Mouse (Mus musculus) G1E-ER4 (cell line): ENCODE measurements around the gene Zhx3. TPM values are rescaled to one million over a fixed set of nuclear protein-coding genes. Genes with fewer than 3 reads are reported as not detected.

Experiments used
- GATA1 ChIP-seq: IDR thresholded peaks from one replicate; pipeline ENCODE4 v1.8.0; 2012; ENCODE audit warnings: low read length, inconsistent platforms
- polyA plus RNA-seq: library from polyadenylated mRNA; stranded (reverse); fragments of >175 nt; gene quantifications from 2 replicates; pipeline ENCODE4 v1.2.3, GENCODE M21; 2012

The Zhx3 gene
- polyA plus RNA-seq, 1 experiment, result 4.4 TPM

DNA sequence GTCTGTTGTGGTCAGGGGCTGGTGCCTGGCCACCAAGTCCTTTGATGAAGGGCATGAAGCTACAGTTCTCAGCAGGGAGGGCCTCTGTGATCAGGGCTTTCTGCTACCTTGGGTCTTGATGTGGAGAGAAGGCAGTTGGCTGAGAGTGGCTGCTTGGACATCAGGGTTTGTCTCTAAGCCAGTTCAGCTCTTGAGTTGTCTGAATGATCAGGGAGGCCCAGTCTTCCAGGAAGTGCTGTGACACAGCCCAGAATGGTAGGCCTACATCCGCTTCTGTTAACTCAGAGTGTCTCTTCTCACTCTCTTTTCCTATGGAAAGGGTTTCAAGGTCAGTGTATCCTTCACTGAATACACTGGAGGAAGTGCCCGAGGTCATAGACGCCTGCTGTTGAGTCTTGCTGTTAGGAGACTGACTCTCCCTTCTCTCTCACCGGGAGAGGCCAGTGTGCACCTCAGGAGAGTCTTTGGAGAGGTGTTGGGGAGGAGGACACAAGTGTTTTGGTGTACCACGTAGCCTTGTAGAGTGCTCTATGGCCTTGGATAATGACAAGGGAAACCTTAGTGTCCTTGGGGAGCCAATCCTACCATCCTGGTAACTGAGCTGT lies 137.0 kb downstream of the Zhx3 start:
- no peak for TF ChIP-seq GATA1

DNA sequence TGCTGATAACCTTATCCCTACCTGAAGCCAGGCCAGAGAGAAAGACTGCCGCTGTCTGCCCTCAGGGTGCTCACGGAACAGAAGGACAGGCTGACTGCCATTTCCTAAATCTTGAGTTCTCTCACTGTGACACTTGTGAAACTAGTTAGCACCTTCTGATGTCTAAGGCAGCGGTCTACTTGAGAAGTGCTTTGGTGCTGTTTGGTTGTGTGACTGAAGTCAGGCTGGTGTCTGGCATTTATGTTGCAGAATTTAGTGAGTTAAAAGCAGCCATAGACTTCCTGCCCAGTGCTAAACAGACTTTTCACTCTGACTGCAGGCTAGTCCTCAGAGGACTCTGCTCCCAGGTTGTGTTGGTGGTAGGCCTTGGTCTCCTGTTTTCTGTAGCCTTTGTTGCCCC lies 138.5 kb downstream of the Zhx3 start:
- no peak for TF ChIP-seq GATA1

DNA sequence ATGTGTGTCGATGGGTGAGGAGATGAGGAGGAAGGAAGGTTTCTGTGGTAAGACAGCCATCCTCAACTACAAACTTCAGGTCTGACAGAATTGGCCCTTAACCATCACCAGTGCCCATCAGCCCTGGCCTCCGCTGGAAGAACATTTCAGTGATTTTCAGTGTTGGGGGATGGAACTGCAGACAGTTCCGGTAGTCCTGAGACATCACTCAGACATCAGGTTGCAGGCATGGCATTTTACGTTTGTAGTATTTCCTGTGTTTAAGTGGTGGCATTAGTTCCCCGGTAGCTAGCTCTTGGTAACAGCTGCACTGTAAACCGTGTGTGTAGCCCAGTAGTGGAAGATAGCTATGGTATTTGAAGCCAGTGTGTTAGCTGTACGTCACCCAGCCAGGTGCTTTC lies 139.7 kb downstream of the Zhx3 start:
- TF ChIP-seq GATA1, result no peak

DNA sequence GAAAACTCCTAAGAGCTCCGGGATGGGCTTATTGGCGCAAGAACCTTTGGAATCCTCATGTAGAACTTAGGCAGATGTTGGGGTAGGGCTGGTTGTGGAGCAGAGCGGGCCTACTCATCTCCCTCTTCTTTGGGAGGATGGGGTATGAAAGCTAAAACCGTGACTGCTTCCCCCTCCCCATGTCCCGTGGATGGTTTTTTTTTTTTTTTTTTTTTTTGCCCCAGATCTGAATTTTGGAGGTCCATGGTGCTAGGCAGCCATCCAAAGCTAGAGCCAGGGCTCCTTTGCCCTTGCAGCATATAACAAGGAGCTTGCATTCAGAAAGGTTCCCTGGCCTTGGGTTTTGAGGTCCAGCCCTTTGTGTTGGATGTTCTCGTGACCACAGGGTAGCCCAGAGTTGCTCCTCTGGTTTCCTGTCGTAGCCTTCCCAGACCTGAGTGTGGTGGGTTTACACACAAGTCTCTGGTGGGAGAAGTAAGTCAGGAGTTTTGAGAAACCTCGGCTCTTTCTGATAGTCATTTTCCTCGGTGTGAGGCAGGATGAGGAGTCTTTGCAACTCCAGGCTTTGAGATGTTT lies 140.3 kb downstream of the Zhx3 start:
- TF ChIP-seq GATA1, result no peak

DNA sequence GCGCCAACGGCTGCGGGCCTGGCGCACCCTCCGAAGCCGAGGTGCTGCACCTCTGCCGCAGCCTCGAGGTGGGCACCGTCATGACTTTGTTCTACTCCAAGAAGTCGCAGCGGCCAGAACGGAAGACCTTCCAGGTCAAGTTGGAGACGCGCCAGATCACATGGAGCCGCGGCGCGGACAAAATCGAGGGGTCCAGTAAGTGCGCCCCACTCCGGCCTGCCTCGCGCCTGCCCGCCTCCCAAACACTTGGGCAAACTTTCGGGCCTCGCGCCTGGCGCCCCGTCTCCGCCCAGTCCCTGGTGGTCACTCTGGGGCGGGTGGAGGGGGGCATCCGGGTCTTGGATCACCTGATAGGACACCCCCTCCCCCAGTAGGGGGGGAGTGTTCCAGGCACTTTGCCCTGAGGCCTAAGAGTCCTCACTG lies 140.9 kb downstream of the Zhx3 start:
- TF ChIP-seq GATA1, result no peak

DNA sequence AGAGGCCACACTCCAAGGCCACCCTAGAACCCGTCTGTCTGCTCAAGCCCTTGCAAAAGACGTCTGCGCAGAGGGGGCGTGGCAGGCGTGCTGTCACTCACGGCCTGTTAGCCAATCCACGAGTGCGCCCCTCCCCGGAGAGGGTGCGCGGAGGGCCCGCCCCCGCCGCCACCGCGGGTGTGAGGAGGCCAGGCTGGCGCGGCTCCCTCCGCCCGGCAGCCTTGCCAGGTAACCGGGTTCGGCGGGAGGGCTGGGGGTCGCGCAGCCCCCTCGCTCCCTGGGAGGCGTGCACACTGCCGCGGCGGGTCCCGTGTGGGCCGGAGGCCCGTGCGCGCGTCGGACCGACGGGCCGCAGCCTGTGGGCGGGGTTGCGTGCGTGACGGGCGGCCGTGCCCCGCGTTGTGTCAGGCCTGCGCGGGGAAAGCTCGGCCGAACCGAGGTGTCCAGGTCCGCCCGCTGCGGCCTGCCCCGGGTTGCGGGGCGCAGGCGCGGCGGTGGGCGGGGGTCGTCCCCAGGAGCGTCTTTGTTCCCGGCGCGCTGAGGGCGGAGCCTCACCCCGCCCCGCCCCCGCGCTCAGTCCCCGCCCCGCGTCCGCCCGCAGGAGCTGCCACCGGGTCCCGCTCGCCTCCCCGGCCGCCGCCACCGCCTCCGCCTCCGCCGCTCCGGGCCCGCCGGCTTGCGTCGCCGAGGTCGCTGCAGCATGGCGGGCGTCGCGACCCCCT lies 141.5 kb downstream of the Zhx3 start, which contains the start of gene Plcg1:
Gene Plcg1, plus strand, starts transcription at position 184 of the 722 bp plus-strand sequence.
- TF ChIP-seq GATA1, result no peak

DNA sequence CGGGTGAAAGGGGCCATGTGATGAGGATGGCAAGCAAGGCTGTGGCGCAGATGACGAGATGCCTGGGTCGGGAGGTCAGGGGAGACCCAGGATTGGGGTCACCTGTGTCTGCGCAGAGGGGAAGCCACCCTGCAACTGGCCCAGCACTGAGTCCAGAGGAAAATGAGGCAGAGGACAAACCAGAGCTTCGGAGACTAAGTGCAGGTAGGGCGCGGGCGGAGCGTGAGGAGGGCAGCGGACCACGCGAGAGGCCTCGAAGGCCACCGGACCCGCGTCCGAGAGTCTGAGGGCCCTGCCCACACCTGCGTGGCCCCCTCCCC lies 142.0 kb downstream of the Zhx3 start:
- no peak for TF ChIP-seq GATA1

DNA sequence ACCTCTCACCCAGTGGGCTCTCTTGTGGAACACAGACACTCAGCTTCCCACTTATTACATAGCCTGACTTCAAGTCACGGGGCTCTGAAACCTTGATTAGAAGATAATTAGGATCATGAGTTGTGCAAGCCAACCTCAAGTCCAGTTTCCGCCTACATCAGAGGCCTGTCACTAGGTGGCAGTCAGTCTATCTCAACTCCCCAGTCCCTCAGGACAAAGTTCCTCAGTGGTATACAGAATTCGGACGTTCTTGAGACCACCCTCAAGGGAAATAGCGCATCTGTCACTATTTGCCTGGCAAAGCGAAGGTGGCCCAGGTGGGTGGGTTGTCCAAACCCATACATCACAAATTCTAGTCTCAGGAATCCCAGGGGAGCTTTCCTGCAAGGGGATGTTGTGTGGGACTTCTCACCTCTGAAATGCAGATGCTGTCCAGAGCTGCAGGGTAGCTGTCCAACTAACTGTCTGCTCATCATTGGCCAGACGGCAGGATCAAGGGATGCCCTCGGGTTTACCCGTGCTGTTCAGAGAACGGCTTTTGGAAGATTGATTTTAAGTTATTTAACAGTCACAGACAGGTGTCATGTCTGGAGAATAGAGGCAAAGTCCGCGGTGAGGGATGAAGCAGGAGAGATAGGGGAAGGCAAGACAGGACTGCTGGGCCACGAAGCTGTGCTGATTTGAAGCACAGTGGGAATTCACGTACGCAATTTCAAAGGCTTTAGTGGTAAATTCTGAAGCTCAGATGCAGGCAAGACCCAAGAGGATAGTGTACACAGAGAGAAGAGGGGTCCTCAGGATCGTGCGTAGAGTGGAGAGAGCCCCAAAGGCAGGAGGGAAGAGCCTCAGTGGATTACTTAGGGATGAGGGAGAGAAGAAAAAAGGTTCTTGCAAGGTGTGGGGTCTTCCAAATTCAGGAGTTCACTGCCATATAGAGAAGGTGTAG lies 142.7 kb downstream of the Zhx3 start:
- no peak for TF ChIP-seq GATA1

DNA sequence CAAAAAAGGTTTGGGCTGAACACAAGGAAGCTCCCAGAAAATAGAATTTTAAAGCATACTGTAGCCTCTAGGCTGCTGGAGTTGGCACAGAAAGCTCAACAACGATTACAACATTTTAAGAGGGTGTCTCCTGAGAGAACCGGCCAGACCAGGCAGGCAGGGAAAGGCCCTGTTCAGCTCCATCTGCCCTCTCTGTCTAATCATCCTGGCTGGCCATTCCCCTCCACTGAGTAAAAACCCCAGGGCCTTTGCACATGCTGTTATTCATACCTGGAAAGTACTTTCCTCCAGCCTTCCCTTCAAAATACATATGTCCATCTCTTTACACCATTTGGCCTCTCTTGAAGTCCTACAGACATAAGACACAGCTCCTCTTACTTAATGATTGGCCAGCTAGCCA lies 143.4 kb downstream of the Zhx3 start:
- no peak for TF ChIP-seq GATA1

DNA sequence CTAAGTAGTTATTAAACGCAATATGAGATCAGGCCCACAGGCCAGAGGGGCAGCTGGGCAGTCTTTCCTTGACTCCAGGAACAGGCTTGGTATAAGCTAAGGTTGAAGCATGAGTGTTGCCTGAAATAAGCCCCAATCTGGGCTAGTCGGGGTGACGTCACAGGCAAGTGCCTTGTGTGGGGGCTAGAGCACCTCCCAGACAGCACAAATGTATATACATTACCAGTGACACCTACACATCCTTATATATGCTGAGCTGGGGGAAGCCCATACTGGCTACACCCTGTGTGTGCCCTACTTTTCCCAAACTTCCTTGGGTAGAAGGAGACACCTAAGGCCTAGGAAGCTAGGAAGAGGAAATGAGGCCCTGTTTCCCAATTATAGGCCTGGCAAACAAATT lies 143.8 kb downstream of the Zhx3 start:
- TF ChIP-seq GATA1, result no peak

DNA sequence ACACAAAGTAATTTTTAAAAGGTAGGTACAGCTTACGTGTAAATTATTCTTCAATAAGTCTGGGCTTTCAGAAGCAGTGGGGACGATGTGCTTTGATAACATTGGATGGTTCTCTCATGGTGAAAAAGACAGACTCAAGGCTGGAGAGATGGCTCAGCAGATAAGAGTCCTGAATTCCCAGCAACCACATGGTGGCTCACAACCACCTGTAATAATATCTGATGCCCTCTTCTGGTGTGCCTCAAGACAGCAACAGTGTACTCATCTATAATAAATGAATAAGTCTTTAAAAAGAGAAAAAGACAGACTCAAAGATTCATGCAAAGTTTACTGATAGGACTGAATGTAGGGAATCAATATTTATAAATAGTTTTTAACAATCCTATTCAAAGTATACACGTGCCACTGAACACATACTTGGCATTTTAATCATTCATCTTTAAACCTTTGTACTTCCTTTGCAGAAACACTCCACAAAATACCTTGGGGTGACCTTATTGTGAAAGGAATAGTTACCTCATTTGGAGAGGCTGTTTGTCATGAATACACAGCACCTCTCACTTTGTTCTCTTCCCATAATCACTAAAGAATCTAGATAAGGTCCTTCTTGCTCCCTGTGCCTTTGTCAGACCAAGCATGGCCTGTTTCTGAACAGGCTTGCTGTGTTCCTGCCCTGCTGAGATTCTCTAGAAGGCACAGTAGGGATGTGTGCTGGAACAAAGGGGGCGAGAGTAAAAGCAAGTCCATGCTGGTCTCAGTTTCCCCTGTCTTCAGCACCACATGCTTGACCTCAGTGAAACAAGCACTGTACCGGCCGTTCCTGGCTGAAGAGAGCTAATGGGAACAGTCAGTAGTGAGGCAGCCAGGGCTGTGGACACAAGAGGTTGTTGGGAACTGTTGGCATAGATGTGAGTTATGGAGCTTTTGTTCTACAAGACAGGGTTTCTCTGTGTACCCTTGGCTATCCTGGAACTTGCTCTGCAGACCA lies 146.6 kb downstream of the Zhx3 start:
- no peak for TF ChIP-seq GATA1

DNA sequence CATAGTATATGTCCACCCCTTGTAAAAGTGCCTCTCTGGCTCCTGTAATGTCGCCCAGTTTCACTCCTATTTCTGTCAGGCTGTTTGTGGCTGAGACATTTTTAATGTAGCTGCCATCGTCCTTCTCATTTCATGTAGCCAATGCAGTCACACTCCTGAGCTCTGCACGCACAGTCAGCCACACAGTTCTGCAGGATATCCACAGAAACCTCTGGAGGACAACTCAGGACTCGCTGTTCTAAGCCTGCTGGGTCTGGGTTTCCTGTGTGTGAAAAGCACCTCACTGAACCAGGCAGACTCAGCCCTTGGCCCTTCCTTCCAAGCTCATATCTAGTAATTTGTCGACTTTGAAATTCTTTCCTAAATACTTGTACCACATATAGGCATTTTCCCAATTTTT lies 148.3 kb downstream of the Zhx3 start:
- TF ChIP-seq GATA1, result no peak

DNA sequence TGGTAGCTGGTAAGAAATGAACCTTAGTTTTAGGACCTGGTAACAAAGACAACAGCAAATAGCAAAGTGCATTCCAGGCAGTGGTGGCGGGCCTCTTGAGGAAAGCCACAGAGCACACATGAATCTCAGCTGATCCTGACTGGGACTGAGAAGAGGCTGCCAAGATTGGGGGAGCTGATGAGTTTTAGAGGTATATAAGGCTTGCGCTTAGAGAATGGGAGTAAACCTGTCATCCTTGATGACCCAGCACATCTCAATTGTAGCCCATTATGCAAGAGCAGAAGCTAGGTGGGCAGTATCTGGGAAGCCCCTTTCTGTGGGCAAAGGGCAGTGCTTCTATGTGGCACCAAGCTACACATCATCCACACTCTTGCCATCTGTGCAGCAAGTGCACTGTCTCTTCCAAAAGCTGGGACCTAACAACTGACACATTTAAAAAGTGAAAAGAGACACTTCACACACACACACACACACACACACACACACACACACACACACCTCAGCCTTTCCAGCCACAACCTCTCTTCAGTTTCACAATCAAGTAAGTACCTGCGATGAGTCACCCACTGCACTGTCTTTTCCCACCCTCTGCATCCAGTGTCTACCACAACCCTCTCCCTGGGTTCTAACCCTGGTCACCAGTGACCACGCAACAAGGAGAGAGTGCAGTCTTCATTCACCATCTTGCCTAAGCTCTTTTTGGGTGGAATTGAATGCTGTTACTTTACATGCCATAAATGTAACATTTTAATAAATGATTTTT lies 149.0 kb downstream of the Zhx3 start:
- TF ChIP-seq GATA1, result no peak

DNA sequence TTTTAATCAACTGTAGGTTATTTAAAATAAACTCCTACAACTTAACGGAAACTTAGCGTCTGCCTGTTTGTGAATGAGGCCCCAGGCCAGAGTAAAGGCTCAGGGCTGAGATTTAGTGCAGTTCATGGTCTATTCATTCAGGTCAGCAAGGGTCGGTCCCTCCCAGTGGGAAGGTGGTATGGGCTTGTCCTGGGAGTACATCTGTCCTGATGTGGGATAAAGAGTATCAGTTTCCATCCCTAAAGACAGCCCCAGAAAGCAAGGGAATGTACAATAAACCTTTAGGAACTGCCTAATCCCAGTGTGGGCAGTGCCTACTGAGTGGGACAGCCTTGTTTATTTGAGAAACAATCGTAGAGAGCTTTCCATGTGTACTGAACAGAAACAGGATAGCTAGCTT lies 150.1 kb downstream of the Zhx3 start:
- no peak for TF ChIP-seq GATA1
